Mouse (Mus musculus) gastrocnemius, adult 8-10 months (tissue): ENCODE results near the gene Tmem179. TPM values are rescaled to one million over a fixed set of nuclear protein-coding genes. Genes with fewer than 3 reads are reported as not detected.

Source experiments
- DNase-seq, 2 experiments: peaks; one replicate each; pipeline ENCODE4 v3.0.0; 2022; ENCODE audit warnings: low spot score in 2 of 2
- total RNA-seq, 4 experiments: library from RNA; stranded (reverse); gene quantifications; 2 replicates each; pipeline ENCODE4 v1.2.4; 2022

Tmem179 gene
- not detected for total RNA-seq

DNA sequence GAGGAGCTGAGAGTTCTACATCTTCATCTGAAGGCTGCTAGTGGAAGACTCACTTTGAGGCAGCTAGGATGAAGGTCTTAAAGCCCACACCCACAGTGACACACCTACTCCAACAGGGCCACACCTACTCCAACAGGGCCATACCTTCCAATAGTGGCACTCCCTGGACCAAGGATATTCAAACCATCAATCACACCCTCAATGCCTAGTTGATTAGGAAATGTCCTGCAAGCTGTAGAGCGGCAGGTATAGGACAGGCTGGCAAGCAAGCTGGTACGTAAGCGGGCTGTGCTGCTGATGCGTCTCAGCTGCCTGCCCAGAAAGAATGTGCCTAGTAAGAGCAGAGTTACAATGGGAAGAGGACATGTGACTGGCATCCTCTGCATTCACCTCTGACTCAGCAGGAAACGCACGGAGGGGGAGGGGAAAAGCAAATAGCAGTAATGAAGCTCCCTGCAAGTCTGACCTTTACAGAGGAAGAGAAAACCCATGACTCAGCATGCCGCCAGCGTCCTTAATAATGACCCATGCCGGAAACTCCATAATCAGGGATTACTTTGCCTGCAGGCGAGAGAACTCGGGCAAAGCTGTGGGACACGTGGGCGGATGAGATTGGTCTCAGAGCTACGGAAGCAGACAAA, at the start of gene Tmem179:
Gene Tmem179, minus strand, starts transcription at position 51 of the 641 bp plus-strand sequence.
- no peak for DNase-seq

DNA sequence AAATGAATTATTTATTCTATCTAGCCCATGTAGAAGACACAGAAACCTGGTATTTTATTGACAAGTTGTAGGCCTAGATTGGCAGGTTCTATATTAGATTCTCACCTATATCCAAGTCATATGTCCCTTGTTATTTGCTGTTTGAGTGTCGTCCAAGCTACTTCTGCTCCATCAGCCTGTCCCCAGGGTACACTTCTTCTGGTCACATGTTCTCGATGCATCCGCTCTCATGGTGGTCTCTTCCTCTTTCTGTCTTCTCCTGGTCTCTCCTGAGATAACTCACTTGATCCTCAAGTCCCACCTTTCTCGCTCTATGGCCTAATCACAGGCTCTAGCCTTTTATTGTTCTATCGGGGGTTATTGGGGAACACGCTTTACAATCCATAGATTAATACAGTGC, 46.5 kb upstream of the Tmem179 start:
- DNase-seq, result no peak

DNA sequence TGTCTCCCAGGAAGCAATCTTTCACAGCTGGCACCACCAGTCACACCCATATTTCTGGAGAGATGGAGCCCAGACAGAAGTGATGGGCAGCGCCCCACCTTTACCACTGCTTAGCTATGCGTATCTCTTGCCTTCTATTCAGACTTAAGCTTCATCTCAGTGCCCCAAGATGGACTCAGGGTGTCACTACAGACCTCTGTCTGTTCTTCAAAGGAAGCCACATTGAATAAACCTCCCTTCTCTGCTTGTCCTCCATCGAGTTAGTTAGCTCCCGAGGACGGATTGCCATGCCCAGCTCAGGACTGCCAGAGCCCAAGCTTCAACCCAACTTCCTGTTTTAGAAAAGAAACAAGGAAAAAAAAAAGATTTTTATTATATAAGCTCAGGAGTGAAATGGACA, 45.9 kb upstream of the Tmem179 start:
- DNase-seq, result no peak

DNA sequence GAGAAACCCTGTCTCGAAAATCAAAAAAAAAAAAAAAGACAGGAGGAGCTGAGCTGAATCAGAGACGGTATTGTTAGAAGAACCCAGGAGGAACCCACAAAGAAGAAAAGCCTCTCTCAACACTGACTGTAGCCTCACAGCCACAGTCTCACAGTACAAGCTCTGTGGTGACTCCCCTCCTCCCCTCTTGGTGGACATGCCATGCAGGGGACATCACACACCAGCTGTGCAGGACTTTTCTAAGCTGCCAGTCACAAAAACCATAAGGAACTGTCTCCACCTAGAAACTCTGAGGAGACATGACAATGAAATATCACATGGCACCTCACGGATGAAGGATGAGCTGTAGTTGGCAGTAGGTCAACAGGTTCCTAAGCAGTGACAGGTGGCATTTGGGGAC, 44.6 kb upstream of the Tmem179 start:
- DNase-seq, result no peak

DNA sequence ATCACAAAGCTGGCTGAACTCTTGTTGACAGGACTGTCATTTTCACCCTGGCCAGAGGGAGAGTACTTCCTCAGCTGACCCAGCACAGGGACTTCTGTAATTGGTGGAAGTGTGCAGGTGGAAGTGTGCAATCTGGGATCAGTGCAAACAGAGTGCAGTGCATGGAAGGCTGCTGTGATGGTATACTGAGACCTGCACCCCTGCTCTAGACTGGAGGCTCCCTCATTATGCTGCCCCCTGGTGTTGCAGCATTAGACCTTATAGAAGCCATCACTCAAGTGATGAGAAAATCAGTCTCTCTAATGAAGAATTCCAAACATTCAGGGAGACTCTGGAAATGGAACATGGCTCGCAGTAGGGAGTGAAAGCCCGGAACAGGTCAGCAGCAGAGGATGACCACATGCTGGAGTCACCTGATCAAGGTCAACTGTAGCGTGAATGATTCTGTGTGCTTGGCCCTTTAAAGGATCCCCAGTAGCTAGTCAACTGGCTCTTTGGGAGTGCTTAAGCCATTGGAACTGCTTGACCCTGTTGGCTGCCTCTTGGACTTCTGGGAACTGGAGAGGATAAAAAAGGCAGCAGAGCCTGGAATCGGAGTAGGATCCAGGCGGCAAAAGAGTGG, 43.7 kb upstream of the Tmem179 start:
- no peak for DNase-seq

DNA sequence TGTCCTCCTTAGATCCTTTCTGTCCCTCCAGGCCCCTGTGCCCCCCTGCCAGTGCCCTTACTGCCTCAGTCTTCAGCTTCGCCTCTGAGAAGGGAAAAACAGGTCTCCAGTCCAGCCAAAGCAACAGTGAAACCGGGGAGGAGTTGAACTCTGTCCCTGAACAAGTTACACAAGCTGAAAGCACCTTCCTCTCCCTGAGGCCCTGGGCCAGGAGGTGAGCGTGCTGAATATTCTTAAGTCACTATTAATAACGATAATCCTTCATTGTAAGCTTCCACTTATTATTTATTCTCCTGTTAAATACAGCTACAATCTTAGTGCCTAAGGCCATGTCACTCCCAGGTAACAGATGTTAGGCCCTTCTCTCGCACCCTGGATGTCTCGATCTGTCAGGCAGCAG, 43.1 kb upstream of the Tmem179 start:
- DNase-seq, result no peak

DNA sequence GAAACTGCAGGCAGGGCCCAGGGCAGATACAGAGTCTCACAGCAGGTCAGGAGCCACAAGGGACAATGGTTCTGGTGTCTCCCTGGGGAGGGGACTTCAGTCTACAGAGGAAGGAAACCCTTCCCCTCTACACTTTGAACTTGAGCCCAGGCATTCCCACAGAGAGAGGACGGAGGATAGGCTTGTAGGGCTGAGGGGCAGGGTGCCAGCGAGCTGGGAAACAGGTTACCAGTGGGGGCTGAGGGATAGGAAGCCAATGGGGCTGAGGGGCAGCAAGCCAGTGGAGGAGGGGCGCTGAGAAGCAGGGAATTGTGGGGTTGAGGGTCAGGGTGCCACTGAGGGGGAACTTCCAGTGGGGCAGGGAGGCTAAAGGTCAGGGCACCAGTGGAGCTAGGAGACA, 42.7 kb upstream of the Tmem179 start:
- DNase-seq, result no peak

DNA sequence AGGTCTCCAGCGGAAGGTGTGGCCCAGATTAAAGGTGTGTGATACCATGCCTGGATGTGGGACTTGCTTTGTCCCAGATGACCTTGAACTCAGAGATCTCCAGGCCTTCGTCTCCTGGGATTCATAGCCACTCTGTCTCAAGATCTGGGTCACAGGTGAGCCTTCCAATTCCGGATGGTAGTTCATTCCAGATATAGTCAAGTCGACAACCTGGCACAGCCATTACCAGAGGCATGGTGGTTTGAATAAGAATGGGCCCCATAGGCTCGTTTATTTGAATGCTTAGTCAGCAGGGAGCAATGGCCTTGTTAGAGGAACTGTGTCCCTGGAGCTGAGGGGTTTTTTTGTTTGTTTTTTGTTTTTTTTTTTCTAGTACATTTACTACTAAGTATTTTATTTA, 40.7 kb upstream of the Tmem179 start:
- no peak for DNase-seq

DNA sequence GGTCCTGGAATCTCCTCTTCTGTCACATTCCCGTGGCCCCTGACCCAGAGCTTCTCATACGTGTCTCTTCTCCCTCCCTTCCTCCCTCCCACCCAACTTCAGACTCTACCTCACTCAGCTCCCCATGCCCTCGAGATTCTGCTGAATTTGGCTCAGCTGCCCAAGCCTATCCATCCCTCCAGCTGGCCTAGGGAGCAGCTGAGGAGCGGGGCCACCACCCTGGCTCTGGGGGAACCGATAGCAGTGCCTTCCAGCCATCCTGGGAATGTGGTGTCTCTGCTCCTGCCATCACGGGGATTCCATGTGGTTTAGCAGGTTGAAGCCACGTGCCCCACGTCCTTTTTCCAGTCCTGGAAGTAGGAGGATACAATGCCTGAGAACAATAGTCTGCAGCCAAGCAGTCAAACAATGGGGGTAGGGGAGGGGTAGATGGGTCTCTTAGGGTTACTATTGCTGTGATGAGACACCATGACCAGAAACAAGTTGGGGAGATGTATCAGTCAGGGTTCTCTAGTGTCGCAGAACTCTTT, 40.0 kb upstream of the Tmem179 start:
- no peak for DNase-seq

DNA sequence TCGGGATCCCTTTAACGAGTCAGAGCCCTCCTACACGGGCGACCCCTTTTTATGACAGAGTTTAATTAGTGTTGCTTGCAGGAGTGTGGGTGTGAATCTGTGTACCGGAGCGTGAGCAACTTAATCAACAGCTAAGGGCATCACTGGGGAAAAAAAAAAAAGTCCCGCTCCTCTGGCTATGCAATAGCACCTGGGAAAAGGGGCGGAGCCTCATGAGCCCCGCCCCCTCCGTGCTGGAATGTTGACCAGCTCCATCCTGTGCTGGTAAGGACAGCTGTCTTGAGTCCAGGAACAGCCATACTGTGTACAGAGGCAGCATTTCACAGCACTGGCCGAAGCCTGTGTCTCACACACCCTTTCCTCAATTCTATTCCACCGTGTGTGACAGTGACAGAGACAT, 38.4 kb upstream of the Tmem179 start:
- no peak for DNase-seq

DNA sequence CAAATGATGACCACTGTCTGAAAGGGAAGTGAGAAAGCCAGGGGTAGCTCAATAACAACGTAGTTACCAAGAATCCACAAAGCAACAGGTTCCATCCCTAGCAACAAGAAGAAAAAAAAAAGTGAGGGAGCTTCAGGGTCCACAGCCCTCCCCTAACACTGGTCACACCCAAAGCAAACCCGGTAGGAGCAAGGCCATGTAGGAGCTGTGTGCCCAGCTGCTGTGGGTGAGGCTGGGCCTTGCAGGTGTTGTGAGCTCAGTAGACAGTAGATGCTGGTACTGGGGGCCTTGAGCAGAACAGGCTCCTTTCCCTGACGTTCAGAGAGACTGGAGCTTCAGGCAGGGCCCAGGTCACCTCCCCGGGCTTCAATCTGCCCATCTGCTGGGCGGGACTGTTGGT, 36.0 kb upstream of the Tmem179 start:
- no peak for DNase-seq

DNA sequence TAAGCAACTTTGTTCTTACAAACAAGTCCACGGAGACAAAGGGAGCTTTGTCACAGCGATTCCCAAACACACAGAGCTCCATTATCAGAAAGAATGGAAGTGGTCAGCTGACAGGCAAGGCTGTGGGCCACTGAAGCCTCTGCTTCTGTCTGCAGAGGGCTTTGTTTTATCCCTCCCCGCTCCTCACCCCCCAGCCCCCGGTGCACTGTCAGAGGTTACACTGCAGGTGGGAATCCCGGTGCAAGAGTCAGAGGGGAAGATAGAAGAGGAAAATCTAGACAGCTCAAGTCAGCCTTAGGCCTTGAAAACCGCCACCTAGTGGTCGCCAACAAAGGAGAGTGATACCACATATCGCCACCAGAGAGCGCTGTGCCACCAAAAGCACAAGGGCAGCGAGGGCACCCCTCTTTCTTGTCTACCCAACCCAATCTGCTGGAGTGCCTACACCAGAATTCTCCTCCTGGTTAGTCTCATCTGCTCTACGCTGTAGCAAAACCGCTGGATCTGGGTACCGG, 35.4 kb upstream of the Tmem179 start:
- DNase-seq, result peak; percentile 79 to 84

DNA sequence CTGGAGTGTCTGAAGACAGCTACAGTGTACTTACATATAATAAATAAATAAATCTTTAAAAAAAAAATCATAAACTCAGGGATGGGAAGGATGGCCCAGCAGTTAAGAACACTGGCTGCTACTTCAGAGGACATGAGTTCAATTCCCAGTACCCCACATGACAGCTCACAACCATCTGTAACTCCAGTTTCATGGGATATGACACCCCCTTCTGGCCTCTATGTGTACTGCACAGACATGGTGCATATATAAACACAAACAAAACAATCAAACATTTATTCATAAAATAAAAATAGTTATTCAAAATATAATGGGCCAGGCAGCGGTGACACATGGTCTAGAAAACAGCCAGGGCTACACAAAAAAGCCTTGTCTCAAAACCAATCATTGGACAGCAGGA, 32.7 kb upstream of the Tmem179 start:
- DNase-seq, result no peak

DNA sequence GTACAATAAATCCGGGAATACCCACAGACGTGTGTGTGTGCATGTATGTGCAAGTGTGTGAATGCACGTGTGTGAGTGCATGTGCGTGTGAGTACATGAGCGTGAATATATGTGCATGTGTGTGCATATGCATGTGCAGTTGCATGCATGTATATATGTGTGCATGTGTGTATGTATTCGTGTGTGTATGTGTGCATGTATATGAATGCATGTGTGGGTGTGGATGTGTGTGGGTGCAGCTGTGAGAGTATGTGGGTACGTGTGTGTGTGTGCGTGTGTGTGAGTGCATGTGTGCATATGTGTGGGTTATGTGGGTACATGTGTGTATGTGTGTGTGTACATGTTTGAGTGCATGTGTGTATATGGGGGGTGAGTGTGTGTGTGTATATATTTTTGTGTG, 29.6 kb upstream of the Tmem179 start:
- DNase-seq, result no peak

DNA sequence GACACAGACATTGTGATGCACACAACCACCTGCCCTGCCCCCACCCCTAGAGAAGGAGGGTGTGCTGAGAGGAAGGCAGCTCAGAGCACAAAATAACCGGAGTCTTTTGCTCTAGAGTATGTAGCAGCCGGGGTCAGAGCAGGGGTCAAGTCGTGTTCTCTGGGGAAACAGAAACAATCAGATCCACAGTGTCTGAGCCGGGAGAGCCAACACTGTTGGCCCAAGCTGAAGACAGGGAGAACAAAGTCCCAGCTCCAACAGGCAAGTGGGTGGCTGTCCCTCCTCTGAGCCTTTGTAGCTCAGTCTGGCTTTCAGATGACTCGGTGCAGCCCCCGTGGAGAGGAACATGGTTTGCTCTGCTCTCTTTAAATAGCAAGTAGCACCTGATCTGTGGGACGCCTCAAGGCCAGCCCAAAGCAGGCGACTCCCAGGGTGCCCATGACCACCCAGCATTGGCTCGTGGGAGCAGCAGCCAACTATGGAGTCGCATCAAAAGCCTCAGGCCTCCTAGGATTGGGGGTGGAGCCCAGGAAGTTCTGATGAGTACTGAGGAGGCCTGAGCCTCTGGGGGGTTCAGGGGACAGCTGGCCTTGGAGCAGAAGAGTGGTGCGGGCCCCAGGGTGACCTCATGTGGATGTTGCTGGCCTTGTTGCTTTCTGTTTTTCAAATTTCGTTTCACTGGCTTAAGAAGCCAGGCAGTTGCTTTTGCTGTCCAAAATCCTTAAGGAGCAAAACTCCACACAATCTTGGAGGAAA, 28.6 kb upstream of the Tmem179 start:
- DNase-seq, result peak; percentile 16 to 34

DNA sequence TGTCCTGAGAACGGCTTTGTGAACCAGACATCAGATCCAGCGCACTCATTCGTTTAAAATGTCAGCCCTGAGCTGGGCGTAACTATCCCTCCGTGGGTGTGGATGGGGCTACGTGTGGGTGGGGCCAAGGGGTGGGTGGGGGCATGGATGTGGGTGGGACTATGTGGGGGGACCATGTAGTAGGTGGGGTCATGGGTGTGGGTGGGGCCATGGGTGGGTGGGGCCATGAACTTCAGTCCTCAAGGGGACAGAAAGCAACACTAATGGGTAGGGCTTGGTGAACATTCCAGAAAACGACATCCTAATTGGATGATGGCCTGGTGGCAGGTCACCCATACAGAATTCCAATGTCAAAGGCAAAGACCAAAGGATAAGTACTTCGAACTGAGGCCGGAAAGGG, 27.4 kb upstream of the Tmem179 start:
- no peak for DNase-seq

DNA sequence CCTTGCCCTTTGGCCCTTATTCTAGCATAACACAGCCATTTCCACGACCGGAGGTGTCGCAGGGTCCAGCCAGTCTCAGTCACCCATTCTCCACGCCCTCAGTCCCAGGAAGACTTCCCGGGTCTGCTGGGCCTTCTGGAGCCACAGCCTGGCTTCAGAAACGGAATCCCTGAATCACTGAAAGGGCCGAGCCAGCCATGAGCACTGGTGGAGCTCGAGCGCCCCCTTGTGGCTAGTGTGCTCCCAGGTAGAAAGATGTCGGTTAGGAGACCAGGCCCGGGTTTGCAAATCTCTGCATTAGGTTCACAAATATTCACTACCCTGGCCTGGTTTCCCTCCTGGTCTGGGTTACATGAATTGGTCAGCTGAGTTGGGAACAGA, 26.4 kb upstream of the Tmem179 start:
- DNase-seq, result peak; percentile 62 to 72

DNA sequence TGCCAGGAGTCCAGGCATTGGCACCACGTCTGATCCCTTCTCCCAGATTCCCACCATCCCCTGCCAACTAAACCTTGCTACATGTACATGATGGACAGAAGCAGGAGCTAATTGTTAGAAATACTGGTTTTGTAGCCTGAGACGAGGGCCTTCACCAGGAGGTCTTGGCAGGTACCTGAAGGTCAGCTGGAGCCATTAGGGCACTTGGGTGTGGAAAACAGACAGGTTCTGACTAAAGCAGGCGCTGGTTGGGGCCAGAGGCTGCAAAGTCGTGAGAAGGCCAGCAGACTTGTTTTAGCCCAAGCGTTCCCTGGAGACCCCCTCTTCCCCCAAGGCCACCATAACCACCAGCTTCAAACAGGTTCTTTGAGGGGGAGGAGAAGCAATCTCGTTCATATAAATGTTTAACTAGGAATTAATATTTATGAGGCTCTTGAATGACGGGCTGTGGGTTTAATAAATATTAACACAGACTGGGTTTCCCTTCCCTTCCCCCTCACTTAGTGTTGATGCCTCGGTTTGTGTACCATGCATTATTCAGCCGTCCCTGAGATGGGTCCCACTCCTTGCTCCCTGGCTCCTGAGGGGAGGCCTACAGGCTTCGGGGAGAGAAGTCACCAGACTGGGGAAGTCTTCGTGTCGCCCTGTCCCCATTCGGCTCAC, 25.8 kb upstream of the Tmem179 start:
- DNase-seq, result no peak

DNA sequence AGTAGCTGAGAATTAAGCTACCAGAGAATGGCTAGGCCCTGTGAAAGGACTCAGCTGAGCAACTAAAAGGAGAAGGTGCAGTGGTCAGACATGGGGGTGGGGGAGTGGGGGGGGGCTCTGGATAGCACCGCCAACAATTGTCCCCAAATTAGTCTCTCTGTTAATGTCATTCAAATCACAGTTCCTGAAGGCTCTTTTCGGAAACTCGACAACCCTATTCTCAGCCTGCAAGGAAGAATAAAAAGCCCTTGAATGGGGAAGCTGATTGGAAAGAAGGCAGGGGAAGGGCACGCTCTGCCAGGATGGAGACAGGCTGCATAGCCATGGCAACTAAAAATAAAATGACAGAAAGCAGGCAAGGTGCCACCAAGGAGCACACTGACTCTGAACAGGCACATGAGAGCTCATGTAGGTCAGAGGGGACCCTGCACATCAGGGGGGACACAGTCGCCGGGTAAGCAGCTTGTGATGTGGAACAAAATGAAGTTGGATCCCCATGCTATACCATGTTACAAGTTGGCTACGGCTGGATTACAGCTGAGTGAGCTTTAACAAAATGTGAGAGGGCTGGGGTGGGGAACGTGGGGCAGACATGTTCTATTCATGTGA, 25.0 kb upstream of the Tmem179 start:
- DNase-seq, result no peak

DNA sequence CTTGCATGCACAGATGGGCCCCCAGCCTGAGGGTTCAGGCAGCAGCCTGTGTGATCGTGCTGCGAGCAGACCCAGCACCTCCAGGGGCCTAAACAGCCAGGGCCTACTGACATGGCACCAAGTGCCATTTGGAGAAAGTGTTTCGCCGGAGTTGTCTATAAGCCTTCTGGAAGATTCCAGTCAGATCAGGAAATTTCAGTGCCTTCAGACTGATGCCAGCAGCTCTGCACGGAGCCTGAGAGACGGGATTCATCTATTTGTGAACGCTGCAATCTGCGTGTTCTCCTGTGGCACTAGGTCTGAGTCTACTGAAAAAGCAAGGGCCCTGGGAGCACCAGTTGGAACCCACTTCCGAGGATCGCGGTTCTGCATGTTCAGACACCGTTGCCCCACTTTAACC, 23.8 kb upstream of the Tmem179 start:
- DNase-seq, result no peak

DNA sequence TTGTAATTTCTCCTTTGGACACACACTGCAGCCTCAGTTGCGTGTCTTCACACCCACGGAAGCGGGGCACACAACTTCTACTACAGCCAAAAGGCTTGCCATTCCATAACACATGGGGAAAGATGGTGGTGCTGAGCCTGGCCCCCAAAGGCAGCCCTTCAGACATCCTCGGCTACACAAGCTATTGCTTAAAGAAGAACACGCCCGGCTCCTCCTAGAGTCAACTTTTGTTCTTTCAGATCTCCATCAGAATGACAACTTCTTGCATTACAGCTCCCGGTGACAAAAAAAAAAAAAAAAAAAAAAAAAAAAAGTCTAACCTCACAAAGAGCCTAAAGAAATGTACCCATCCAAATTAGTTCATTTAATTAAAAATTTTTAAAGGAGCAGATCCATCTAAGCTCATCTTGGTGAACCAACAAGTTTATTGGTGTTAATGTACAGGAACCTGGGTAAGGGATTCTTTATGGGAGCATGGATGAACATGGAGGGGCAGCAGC, 23.0 kb upstream of the Tmem179 start:
- DNase-seq, result no peak
